Mouse (Mus musculus): Measurements from ENCODE around the gene Scap. TPM values are rescaled to one million over a fixed set of nuclear protein-coding genes. Genes with fewer than 3 reads are reported as not detected.
A peak's percentile ranks its signal among the peaks of the same experiment; 100 is the strongest.

Scap gene
- total and polyA plus RNA-seq, 3 experiments: 17.5 to 33.1 (median 28.0) TPM

DNA sequence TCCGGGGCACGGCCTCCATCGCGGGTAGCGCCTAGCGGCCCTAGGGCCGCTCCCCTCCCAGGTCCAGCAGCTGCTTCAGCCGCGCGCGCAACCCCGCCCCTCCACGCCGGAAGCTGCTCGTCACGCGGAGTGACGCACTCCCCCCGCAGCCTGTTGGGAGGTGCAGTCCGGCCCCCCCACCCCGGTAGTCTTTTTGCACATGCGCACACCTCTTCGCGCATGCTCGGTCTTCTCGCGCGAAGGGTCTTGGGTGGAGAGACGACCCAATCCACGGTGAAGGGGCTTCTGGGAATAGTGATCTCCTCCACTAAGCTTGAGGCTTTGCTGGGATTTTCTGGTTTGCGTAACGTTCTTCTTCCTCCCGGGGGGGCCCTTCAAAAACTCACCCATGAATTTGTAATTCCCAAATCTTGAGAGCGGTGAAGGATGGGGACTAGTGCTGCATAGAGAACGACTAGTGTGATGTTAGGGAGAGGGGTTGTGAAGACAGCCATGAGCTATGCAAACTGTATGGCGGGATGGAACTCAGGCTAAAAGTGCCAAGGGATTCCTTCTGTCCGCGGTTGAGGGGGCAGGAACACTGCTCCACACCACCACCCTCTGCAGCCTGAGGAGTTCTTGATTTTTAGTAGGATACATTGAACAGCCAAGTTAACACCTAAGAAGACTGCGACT, 75.1 kb downstream of the Scap start, which contains the start of gene Ptpn23:
TSS of gene Ptpn23 (minus strand) at position 115 of the 675 bp plus-strand sequence.
- intact Hi-C loops (cut with DNase I): loop anchor here (5.0 to 10.0 kb wide), 2 partner anchors 76 to 867 kb away; partner anchors contain the start of genes Epm2aip1, Mlh1 and Scap
- Histone ChIP-seq H3K27me3 (ENCODE audit: control insufficient read depth, insufficient read depth, low read length) (no peaks in the 10 kb centered on the region), H3K4me1 (ENCODE audit: control insufficient read depth, insufficient read depth, low read length) (peaks cover 2% of the 10 kb centered on the region), H3K4me3 (peak within 1 kb of the TSS; percentile 82), H3K27ac (peak within 1 kb of the TSS; percentile 93), H3K79me2 (replicated peaks; ENCODE audit: control insufficient read depth, insufficient read depth, low read length) (peaks cover 2% of the 10 kb centered on the region), H3K9ac (ENCODE audit: low read depth, low read length) (peak within 1 kb of the TSS; percentile 86), H3K36me3 (ENCODE audit: control insufficient read depth, insufficient read depth, low read length) (no peaks in the 10 kb centered on the region)
- under 1% methylated on average over 39 of the region's 39 CpGs for WGBS
- peak; percentile 95 to 96 for DNase-seq
- peak; percentile 79 for TF ChIP-seq EP300 (IDR thresholded peaks at IDR 0.05; ENCODE audit: insufficient read depth, low read depth, low read length)
- TF ChIP-seq POLR2A (IDR thresholded peaks at IDR 0.05; ENCODE audit: insufficient read depth, low read depth, low read length): peak; percentile 90
- no peak for TF ChIP-seq CTCF (IDR thresholded peaks at IDR 0.05)

DNA sequence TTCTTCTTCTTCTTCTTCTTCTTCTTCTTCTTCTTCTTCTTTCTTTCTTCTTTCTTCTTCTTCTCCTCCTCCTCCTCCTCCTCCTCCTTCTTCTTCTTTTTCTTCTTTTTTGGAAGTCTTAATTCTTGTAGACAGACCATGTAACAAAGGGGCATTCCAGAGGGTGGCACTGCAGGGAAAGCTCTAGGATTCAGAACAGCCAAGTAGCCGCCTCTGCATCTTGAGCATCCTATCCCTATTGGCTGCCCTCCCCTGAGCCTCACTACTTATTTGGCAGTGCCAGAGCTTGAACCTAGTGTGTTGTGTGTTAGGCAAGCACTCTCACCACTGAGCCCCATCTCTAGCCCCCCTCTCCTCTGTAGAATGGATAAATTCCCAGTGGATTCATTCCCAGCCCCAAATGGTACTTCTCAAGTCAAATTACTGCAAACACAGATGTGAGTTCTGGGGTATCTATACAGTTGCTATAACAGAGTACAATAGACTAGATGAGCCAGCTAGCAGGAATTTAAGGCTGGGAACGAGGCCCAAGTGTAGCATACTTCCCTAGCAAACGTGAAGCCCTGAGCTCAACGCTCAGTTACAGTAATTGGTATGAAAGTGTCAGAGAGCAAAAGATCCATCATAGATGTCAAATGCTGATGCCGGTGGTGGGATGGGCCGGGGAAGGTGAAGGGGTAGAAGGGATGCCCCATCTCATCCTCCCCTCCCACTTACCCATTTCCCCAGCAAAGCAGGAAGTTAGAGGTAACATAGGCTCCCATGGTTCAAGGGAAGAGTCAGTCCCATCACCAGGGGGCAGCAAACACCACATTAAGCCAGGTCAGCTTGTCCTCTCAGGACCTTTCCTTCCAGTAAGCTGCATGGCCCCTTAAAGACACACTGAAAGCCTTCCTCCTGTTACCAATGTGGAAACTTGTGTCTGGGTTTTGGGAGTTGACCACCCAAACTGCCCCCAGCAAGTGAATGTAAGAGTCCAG, 78.1 kb downstream of the Scap start:
- no peaks in the 10 kb centered on the region for H3K36me3 ChIP-seq (ENCODE audit: control insufficient read depth, insufficient read depth, low read length)
- H3K79me2 ChIP-seq (replicated peaks; ENCODE audit: control insufficient read depth, insufficient read depth, low read length): peaks cover 2% of the 10 kb centered on the region
- WGBS: 19% methylated on average over 6 of the region's 6 CpGs
- no peak overlapping the region for H3K9ac ChIP-seq (ENCODE audit: low read depth, low read length)
- H3K27me3 ChIP-seq (ENCODE audit: control insufficient read depth, insufficient read depth, low read length): no peaks in the 10 kb centered on the region
- peak; percentile 78 to 82 for DNase-seq
- peak; percentile 87 for TF ChIP-seq CTCF (IDR thresholded peaks at IDR 0.05)
- peak; percentile 82; the same call in 1 of the 2 replicates for TF ChIP-seq EP300 (IDR thresholded peaks at IDR 0.05; ENCODE audit: insufficient read depth, low read depth, low read length)
- no peak for TF ChIP-seq POLR2A (IDR thresholded peaks at IDR 0.05; ENCODE audit: insufficient read depth, low read depth, low read length)
- H3K4me1 ChIP-seq (ENCODE audit: control insufficient read depth, insufficient read depth, low read length): peaks cover 2% of the 10 kb centered on the region
- H3K4me3 ChIP-seq: no peak overlapping the region
- no peak overlapping the region for H3K27ac ChIP-seq
- intact Hi-C loops (cut with DNase I): loop anchor here (2.0 to 5.0 kb wide), 5 partner anchors 122 to 462 kb away; partner anchors contain the start of genes Nradd and Setd2

DNA sequence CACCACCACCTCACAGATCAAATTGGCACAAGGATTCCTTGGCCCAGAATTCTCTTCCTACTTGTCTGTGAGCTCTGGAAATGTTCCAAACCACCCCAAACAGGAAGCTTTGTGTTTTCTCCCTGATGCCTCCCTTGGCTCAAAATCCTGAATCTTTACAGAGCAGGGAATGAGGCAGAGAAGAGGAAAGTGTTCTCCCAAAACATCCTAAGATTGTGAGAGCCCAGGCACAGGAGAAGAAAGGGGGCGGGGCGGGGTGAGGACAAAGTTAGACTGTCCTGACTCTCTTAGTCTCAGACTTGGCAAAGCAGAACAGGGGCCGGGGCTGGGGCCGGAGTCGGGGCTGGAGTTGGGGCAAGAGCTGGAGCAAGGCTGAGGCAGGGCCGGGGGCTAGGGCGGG, 79.8 kb downstream of the Scap start:
- Histone ChIP-seq H3K9ac (ENCODE audit: low read depth, low read length) (no peak overlapping the region), H3K4me1 (ENCODE audit: control insufficient read depth, insufficient read depth, low read length) (no peaks in the 10 kb centered on the region; the same call in 1 of the 2 replicates), H3K36me3 (ENCODE audit: control insufficient read depth, insufficient read depth, low read length) (no peaks in the 10 kb centered on the region), H3K79me2 (replicated peaks; ENCODE audit: control insufficient read depth, insufficient read depth, low read length) (no peaks in the 10 kb centered on the region), H3K4me3 (no peak overlapping the region), H3K27me3 (ENCODE audit: control insufficient read depth, insufficient read depth, low read length) (no peaks in the 10 kb centered on the region), H3K27ac (no peak overlapping the region)
- WGBS: 44% methylated on average over 5 of the region's 7 CpGs
- DNase-seq: no peak
- TF ChIP-seq POLR2A (IDR thresholded peaks at IDR 0.05; ENCODE audit: insufficient read depth, low read depth, low read length) (no peak), EP300 (IDR thresholded peaks at IDR 0.05; ENCODE audit: insufficient read depth, low read depth, low read length) (no peak), CTCF (IDR thresholded peaks at IDR 0.05) (no peak)
- intact Hi-C loops (cut with DNase I): loop anchor here (5.0 kb wide), 1 partner anchor 209 kb away; the partner anchor contains the start of gene Nradd

DNA sequence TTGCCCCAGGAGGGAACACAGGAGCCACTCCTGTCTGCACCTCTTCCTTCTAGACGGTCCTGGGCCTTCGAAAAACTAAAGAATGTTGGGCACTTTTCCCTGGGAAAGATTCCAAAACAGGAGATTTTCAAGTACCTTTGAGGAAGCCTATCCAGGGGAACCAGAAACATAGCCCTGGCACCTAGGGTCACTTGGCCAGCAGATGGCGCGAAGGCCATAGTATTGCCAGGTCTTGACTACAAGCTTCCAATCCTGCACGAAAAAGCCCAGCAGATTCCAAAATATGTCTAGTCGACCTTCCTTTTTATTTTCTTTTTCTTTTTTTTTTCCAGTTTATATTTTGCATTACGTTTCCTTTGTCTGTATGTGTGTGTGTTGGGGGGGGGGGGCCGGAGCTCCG, 80.7 kb downstream of the Scap start:
- no peaks in the 10 kb centered on the region; the same call in 1 of the 2 replicates for H3K4me1 ChIP-seq (ENCODE audit: control insufficient read depth, insufficient read depth, low read length)
- WGBS: 41% methylated on average over 9 of the region's 9 CpGs
- H3K27me3 ChIP-seq (ENCODE audit: control insufficient read depth, insufficient read depth, low read length): no peaks in the 10 kb centered on the region
- peak; percentile 38 to 40 for DNase-seq
- H3K9ac ChIP-seq (ENCODE audit: low read depth, low read length): no peak overlapping the region
- no peaks in the 10 kb centered on the region for H3K36me3 ChIP-seq (ENCODE audit: control insufficient read depth, insufficient read depth, low read length)
- intact Hi-C loops (cut with DNase I): loop anchor here (5.0 kb wide), 1 partner anchor 209 kb away; the partner anchor contains the start of gene Nradd
- no peak overlapping the region for H3K4me3 ChIP-seq
- H3K79me2 ChIP-seq (replicated peaks; ENCODE audit: control insufficient read depth, insufficient read depth, low read length): no peaks in the 10 kb centered on the region
- TF ChIP-seq POLR2A (IDR thresholded peaks at IDR 0.05; ENCODE audit: insufficient read depth, low read depth, low read length) (no peak), CTCF (IDR thresholded peaks at IDR 0.05) (peak; percentile 62), EP300 (IDR thresholded peaks at IDR 0.05; ENCODE audit: insufficient read depth, low read depth, low read length) (no peak)
- no peak overlapping the region for H3K27ac ChIP-seq

DNA sequence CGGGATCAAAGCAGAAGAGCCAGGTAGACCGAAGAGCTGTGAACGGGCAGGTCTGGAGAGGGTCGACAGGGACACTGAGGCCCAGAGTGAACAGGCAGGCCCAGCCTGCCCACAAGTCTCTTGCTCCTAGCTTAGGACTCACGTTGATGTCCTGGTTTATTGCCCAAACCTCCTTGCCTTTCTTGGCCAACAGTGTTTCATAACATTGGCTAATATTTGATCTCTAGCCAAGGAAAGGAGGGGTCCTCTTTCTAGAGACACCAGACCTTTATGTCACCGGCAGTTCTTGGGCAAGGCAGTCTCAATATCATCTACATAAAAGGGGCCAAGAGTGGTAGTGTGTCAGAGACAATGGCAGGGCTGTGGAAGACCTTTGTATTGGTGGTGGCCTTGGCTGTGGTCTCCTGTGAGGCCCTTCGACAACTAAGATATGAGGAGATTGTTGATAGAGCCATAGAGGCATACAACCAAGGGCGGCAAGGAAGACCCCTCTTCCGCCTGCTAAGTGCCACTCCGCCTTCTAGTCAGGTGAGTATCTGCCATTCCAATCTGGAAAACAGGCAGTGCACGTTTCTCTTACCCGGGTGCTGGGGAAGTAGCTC, 86.5 kb downstream of the Scap start, which contains the start of gene Ngp:
TSS of gene Ngp (plus strand) at position 237 of the 602 bp plus-strand sequence.
- no peak for DNase-seq
- Histone ChIP-seq H3K27me3 (ENCODE audit: control insufficient read depth, insufficient read depth, low read length) (no peaks in the 10 kb centered on the region), H3K9ac (ENCODE audit: low read depth, low read length) (no peak within 1 kb of the TSS), H3K36me3 (ENCODE audit: control insufficient read depth, insufficient read depth, low read length) (no peaks in the 10 kb centered on the region), H3K79me2 (replicated peaks; ENCODE audit: control insufficient read depth, insufficient read depth, low read length) (no peaks in the 10 kb centered on the region), H3K4me1 (ENCODE audit: control insufficient read depth, insufficient read depth, low read length) (no peaks in the 10 kb centered on the region), H3K27ac (no peak within 1 kb of the TSS), H3K4me3 (no peak within 1 kb of the TSS)
- no peak for TF ChIP-seq CTCF (IDR thresholded peaks at IDR 0.05)
- no peak for TF ChIP-seq POLR2A (IDR thresholded peaks at IDR 0.05; ENCODE audit: insufficient read depth, low read depth, low read length)
- no peak for TF ChIP-seq EP300 (IDR thresholded peaks at IDR 0.05; ENCODE audit: insufficient read depth, low read depth, low read length)
- intact Hi-C loops (cut with DNase I): no loop called here
- WGBS: 84% methylated on average over 12 of the region's 12 CpGs

All from heart, adult 2 months (tissue).